Mouse (Mus musculus) brain, adult 10 weeks (tissue): ENCODE results near the gene Gm27029. TPM values are rescaled to one million over a fixed set of nuclear protein-coding genes. Genes with fewer than 3 reads are reported as not detected.

Experiments used
- polyA plus RNA-seq: library from polyadenylated mRNA; stranded (reverse); fragments of 350-450 nt; fragmentation: Illumina TruSeq; extraction: RNeasy Lipid Tissue Mini Kit (QIAGEN cat#74804); gene quantifications from one replicate; pipeline ENCODE4 v1.2.3, GENCODE M21; 2015; ENCODE audit warnings: low read depth, low replicate concordance

Gene Gm27029
- polyA plus RNA-seq: 3.4 TPM

GRCm38 (mm10) chr11:101424105-101424851 is at the start of gene Gm27029:
Gene Gm27029, minus strand, starts transcription at chr11:101424796.

GRCm38 (mm10) chr11:101465869-101466551 is 41.4 kb upstream of the Gm27029 start, which contains the start of gene Vat1:
Gene Vat1, minus strand, starts transcription at chr11:101466230.

GRCm38 (mm10) chr11:101464211-101465100 is 39.9 kb upstream of the Gm27029 start, which contains the start of gene Rnd2:
Gene Rnd2, plus strand, starts transcription at chr11:101464999.

GRCm38 (mm10) chr11:101448274-101448746 is 23.7 kb upstream of the Gm27029 start, which contains the start of gene Ifi35:
Gene Ifi35, plus strand, starts transcription at chr11:101448407.

GRCm38 (mm10) chr11:101442127-101442693 is 17.6 kb upstream of the Gm27029 start, which contains the start of gene Rpl27:
Gene Rpl27, plus strand, starts transcription at chr11:101442298.

GRCm38 (mm10) chr11:101424925-101425813 is 573 bp upstream of the Gm27029 start, which contains the start of the genes Rundc1 and Ptges3l:
Gene Rundc1, plus strand, starts transcription at chr11:101425085.
Gene Ptges3l, minus strand, starts transcription at chr11:101425333.

GRCm38 (mm10) chr11:101417101-101417855 is 7.3 kb downstream of the Gm27029 start, which contains the start of gene Aarsd1:
Gene Aarsd1, minus strand, starts transcription at chr11:101417615.

GRCm38 (mm10) chr11:101367326-101367935 is 57.2 kb downstream of the Gm27029 start, which contains the start of gene G6pc:
Gene G6pc, plus strand, starts transcription at chr11:101367561.

Other genes with a start within 250 kb of the Gm27029 start
- not detected for gene Ccr10, start 249.4 kb downstream of the Gm27029 start, polyA plus RNA-seq
- gene Ezh1, start 198.3 kb downstream of the Gm27029 start, polyA plus RNA-seq: 42.2 TPM
- gene Ramp2, start 178.8 kb downstream of the Gm27029 start, polyA plus RNA-seq: 28.6 TPM
- gene Vps25, start 171.1 kb downstream of the Gm27029 start, polyA plus RNA-seq: 94.4 TPM
- gene Wnk4, start 164.2 kb downstream of the Gm27029 start, polyA plus RNA-seq: 4.8 TPM
- gene Cntd1, start 145.8 kb downstream of the Gm27029 start, polyA plus RNA-seq: 0.58 TPM
- 223 TPM for gene Coa3, start 145.7 kb downstream of the Gm27029 start, polyA plus RNA-seq
- 183 TPM for gene Becn1, start 122.5 kb downstream of the Gm27029 start, polyA plus RNA-seq
- 106 TPM for gene Psme3, start 108.6 kb downstream of the Gm27029 start, polyA plus RNA-seq
- gene Aoc2, start 99.7 kb downstream of the Gm27029 start, polyA plus RNA-seq: 3.6 TPM
- gene Aoc3, start 94.2 kb downstream of the Gm27029 start, polyA plus RNA-seq: 0.64 TPM
- gene G6pc, start 57.2 kb downstream of the Gm27029 start, polyA plus RNA-seq: not detected
- gene Aarsd1, start 7.2 kb downstream of the Gm27029 start, polyA plus RNA-seq: 71.2 TPM
- 31.3 TPM for gene Rundc1, start 289 bp upstream of the Gm27029 start, polyA plus RNA-seq
- 6.1 TPM for gene Ptges3l, start 537 bp upstream of the Gm27029 start, polyA plus RNA-seq
- gene Rpl27, start 17.5 kb upstream of the Gm27029 start, polyA plus RNA-seq: 399 TPM
- gene Ifi35, start 23.6 kb upstream of the Gm27029 start, polyA plus RNA-seq: 5.8 TPM
- 246 TPM for gene Rnd2, start 40.2 kb upstream of the Gm27029 start, polyA plus RNA-seq
- 31.2 TPM for gene Vat1, start 41.4 kb upstream of the Gm27029 start, polyA plus RNA-seq
- 0.70 TPM for gene Brca1, start 127.2 kb upstream of the Gm27029 start, polyA plus RNA-seq
- gene Nbr1, start 127.4 kb upstream of the Gm27029 start, polyA plus RNA-seq: 110 TPM
- 1.1 TPM for gene Tmem106a, start 157.4 kb upstream of the Gm27029 start, polyA plus RNA-seq
- gene Gm11634, start 174.5 kb upstream of the Gm27029 start, polyA plus RNA-seq: not detected
- gene Rdm1, start 202.4 kb upstream of the Gm27029 start, polyA plus RNA-seq: 9.0 TPM
- 36.1 TPM for gene Arl4d, start 240.7 kb upstream of the Gm27029 start, polyA plus RNA-seq